Mouse (Mus musculus) right cerebral cortex, postnatal 25 days (tissue): Measurements from ENCODE around the gene Olfr1303.

Experiments used
- DNase-seq: peaks from one replicate; pipeline ENCODE4 v3.0.0; 2022

Gene Olfr1303

DNA sequence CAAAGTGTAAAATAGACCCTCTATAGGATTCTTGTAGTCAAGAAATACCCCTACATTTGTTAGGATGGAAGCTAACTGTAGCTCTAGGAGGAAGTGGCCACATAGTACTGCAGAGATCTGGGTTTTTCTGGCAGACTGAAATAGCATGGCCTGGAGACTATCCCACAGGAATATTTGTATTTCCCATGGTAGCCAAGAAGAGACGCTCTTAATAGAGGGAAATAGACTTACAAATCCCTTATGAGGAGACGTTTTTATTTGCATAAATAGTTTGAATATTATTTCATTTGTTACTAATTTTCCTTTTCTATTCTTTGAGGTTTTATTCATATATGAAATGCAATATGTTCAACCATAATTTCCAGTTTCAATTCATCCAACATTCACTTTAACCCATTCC is at the start of gene Olfr1303:
Olfr1303 (minus strand) TSS at position 101 of the 400 bp plus-strand sequence.
- no peak for DNase-seq

GRCm38 (mm10) chr2:111812936-111813335 is 7.2 kb downstream of the Olfr1303 start:
- DNase-seq: no peak

DNA sequence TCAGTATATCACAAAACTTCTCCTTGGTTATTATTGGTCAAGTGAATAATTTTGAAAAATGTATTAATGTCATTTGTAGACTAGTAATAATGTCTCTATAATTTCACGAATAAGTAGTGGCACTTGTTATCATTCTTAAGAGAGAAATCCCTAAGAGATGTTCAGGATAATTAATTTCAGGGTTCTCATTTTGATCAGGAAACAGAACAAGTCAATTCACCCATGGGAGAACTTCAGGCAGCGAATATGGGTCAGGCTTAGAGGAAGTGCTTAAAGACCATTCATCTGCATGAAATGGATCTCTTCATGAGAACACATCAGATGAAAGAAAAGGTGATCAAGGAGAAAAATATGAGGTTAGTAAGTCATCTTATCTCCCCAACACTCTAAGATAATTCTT is 43.0 kb downstream of the Olfr1303 start, which contains the start of gene Olfr1302:
Olfr1302 (plus strand) TSS at position 301 of the 400 bp plus-strand sequence.
- no peak for DNase-seq
